Mouse (Mus musculus): ENCODE measurements around the gene Tspan5. TPM values are rescaled to one million over a fixed set of nuclear protein-coding genes. Genes with fewer than 3 reads are reported as not detected.
A peak's percentile ranks its signal among the peaks of the same experiment; 100 is the strongest.

The Tspan5 gene
- 46.2 and 52.0 TPM in 2 replicates for polyA plus RNA-seq (2011; ENCODE audit: insufficient read length, low read depth, missing spikeins)

GRCm38 (mm10) chr3:138741649-138742565 is at the start of gene Tspan5:
Gene Tspan5 (plus strand): TSS chr3:138742195.
- H3K4me3 ChIP-seq (ENCODE audit: insufficient read depth, low read length): peak within 1 kb of the TSS; percentile 52
- TF ChIP-seq POLR2A (IDR thresholded peaks at IDR 0.05; ENCODE audit: low read depth, low read length) (peak; percentile 89), CTCF (IDR thresholded peaks at IDR 0.05; ENCODE audit: borderline replicate concordance, insufficient read depth, low read length) (no peak)
- H3K27ac ChIP-seq (ENCODE audit: insufficient read depth, low read length): peak within 1 kb of the TSS; percentile 47
- peaks cover 15% of the 10 kb centered on the region for H3K4me1 ChIP-seq (ENCODE audit: control insufficient read depth, insufficient read depth, low read length)

DNA sequence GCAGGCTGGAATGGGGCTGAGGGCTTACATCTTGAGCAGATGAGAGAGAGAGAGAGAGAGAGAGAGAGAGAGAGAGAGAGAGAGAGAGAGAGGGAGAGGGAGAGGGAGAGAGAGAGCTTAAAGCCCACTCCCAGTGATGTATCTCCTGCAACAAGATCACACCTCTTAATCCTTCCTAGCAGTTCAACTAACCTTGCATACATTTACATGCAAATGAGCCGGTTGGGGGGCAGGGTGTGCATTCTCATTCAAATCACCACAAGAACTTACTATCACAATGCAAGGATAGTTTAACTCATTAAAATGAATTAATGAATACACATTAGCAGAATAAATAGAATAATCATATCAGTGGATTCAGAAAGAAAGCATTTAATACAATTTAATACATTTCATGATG is 49.7 kb upstream of the Tspan5 start:
- no peak for TF ChIP-seq CTCF (IDR thresholded peaks at IDR 0.05; ENCODE audit: borderline replicate concordance, insufficient read depth, low read length)
- Histone ChIP-seq H3K4me3 (ENCODE audit: insufficient read depth, low read length) (no peak overlapping the region), H3K4me1 (ENCODE audit: control insufficient read depth, insufficient read depth, low read length) (no peaks in the 10 kb centered on the region), H3K27ac (ENCODE audit: insufficient read depth, low read length) (no peak overlapping the region)

DNA sequence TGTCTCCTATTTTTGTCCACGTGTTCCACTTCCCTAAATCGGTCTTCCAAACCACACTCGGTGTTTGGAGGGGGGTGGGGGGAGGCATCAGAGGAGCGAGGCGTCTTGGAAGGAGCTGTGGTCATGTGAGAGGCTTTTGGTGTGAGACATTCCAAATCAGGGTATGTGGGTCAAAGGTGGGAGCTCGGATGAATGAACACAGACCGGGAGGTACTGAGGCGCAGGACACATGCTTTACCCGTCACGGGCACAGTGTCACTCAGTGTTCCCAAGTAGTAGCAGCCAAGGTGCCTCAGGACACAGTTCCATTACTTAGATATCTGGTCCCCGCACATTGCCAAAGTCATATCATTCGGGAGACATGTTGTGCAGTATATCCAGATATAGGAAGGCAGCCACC is 38.6 kb upstream of the Tspan5 start:
- TF ChIP-seq POLR2A (IDR thresholded peaks at IDR 0.05; ENCODE audit: low read depth, low read length): no peak
- TF ChIP-seq CTCF (IDR thresholded peaks at IDR 0.05; ENCODE audit: borderline replicate concordance, insufficient read depth, low read length): no peak
- Histone ChIP-seq H3K27ac (ENCODE audit: insufficient read depth, low read length) (no peak overlapping the region), H3K4me3 (ENCODE audit: insufficient read depth, low read length) (no peak overlapping the region), H3K4me1 (ENCODE audit: control insufficient read depth, insufficient read depth, low read length) (no peaks in the 10 kb centered on the region)

DNA sequence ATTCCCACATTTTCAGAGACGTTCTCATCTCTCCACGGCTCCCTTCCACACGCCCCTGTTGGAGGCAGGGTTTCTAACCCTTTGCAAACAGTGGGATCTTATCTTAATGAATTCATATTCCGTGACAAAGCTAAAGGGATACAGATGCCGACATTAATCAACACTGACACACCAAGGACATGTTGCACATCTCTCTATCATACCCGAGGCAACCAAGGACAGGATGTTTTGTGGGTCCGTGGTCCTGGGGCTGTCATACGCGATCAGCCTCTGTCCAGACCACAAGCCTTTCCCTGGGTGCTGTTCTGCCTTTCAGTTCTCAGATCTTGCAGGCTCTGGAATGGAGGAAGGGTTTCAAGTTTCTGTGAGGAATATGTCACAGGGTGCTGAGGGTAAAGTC is 37.5 kb upstream of the Tspan5 start:
- no peaks in the 10 kb centered on the region for H3K4me1 ChIP-seq (ENCODE audit: control insufficient read depth, insufficient read depth, low read length)
- no peak overlapping the region for H3K4me3 ChIP-seq (ENCODE audit: insufficient read depth, low read length)
- TF ChIP-seq CTCF (IDR thresholded peaks at IDR 0.05; ENCODE audit: borderline replicate concordance, insufficient read depth, low read length) (no peak), POLR2A (IDR thresholded peaks at IDR 0.05; ENCODE audit: low read depth, low read length) (no peak)
- no peak overlapping the region for H3K27ac ChIP-seq (ENCODE audit: insufficient read depth, low read length)

DNA sequence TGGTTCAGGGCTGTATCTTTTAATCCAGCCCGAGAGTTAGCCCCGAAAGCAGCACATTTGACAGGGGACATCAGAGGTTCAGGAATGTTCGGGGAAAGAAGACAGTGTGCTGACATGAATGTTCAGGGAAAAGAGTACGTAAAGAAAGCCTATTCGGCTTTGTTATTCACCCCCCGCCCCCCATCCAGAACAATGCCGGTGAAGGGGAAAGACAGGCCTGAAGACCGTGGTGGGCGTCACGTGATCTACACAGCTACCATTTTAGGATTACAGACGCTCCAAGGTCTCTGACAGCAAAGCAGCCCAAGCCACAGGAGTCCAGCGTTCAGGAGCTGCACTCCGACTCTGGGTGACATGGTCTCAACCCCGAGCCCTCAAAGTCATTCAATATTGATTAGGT is 36.1 kb upstream of the Tspan5 start:
- H3K4me3 ChIP-seq (ENCODE audit: insufficient read depth, low read length): no peak overlapping the region
- H3K4me1 ChIP-seq (ENCODE audit: control insufficient read depth, insufficient read depth, low read length): no peaks in the 10 kb centered on the region
- H3K27ac ChIP-seq (ENCODE audit: insufficient read depth, low read length): no peak overlapping the region
- TF ChIP-seq CTCF (IDR thresholded peaks at IDR 0.05; ENCODE audit: borderline replicate concordance, insufficient read depth, low read length) (no peak), POLR2A (IDR thresholded peaks at IDR 0.05; ENCODE audit: low read depth, low read length) (no peak)

- TF ChIP-seq POLR2A (IDR thresholded peaks at IDR 0.05; ENCODE audit: low read depth, low read length) (no peak), CTCF (IDR thresholded peaks at IDR 0.05; ENCODE audit: borderline replicate concordance, insufficient read depth, low read length) (no peak)
- Histone ChIP-seq H3K27ac (ENCODE audit: insufficient read depth, low read length) (no peak overlapping the region), H3K4me3 (ENCODE audit: insufficient read depth, low read length) (no peak overlapping the region), H3K4me1 (ENCODE audit: control insufficient read depth, insufficient read depth, low read length) (no peaks in the 10 kb centered on the region)
Observed at GRCm38 (mm10) chr3:138709183-138709582, 32.8 kb upstream of the Tspan5 start.

- no peak for TF ChIP-seq POLR2A (IDR thresholded peaks at IDR 0.05; ENCODE audit: low read depth, low read length)
- TF ChIP-seq CTCF (IDR thresholded peaks at IDR 0.05; ENCODE audit: borderline replicate concordance, insufficient read depth, low read length): no peak
Observed at GRCm38 (mm10) chr3:138711971-138712370, 30.0 kb upstream of the Tspan5 start.

GRCm38 (mm10) chr3:138712452-138713140 is 29.4 kb upstream of the Tspan5 start:
- Histone ChIP-seq H3K27ac (ENCODE audit: insufficient read depth, low read length) (no peak overlapping the region), H3K4me1 (ENCODE audit: control insufficient read depth, insufficient read depth, low read length) (no peaks in the 10 kb centered on the region), H3K4me3 (ENCODE audit: insufficient read depth, low read length) (no peak overlapping the region)
- TF ChIP-seq CTCF (IDR thresholded peaks at IDR 0.05; ENCODE audit: borderline replicate concordance, insufficient read depth, low read length) (no peak), POLR2A (IDR thresholded peaks at IDR 0.05; ENCODE audit: low read depth, low read length) (no peak)

More at GRCm38 (mm10) chr3:138711971-138712370, 30.0 kb upstream of the Tspan5 start:
- H3K27ac ChIP-seq (ENCODE audit: insufficient read depth, low read length): no peak overlapping the region
- H3K4me3 ChIP-seq (ENCODE audit: insufficient read depth, low read length): no peak overlapping the region
- no peaks in the 10 kb centered on the region for H3K4me1 ChIP-seq (ENCODE audit: control insufficient read depth, insufficient read depth, low read length)

GRCm38 (mm10) chr3:138713141-138713540 is 28.9 kb upstream of the Tspan5 start:
- H3K4me3 ChIP-seq (ENCODE audit: insufficient read depth, low read length): no peak overlapping the region
- no peak for TF ChIP-seq CTCF (IDR thresholded peaks at IDR 0.05; ENCODE audit: borderline replicate concordance, insufficient read depth, low read length)
- H3K27ac ChIP-seq (ENCODE audit: insufficient read depth, low read length): no peak overlapping the region
- no peaks in the 10 kb centered on the region for H3K4me1 ChIP-seq (ENCODE audit: control insufficient read depth, insufficient read depth, low read length)

- TF ChIP-seq POLR2A (IDR thresholded peaks at IDR 0.05; ENCODE audit: low read depth, low read length) (no peak), CTCF (IDR thresholded peaks at IDR 0.05; ENCODE audit: borderline replicate concordance, insufficient read depth, low read length) (no peak)
- Histone ChIP-seq H3K4me1 (ENCODE audit: control insufficient read depth, insufficient read depth, low read length) (no peaks in the 10 kb centered on the region), H3K27ac (ENCODE audit: insufficient read depth, low read length) (no peak overlapping the region), H3K4me3 (ENCODE audit: insufficient read depth, low read length) (no peak overlapping the region)
Observed at GRCm38 (mm10) chr3:138714788-138715187, 27.2 kb upstream of the Tspan5 start.
